Mouse (Mus musculus) forebrain, embryonic 13.5 days (tissue): ENCODE data around the gene Gm525. TPM values are rescaled to one million over a fixed set of nuclear protein-coding genes. Genes with fewer than 3 reads are reported as not detected.
"Not testable (repeated sequence)": the region's sequence is repeated elsewhere in the genome, so short reads cannot be mapped to it uniquely, and the experiment has no call there.

Experiments
- ATAC-seq: fragments of 200-750 bp; cut with Nextera tagmentation; 2 replicates; pipeline ENCODE4 v1.8.0; 2017
- H3K27ac ChIP-seq: fragments of 300-500 bp; sonication (generic); 2 replicates; pipeline ENCODE4 v1.5.1; 2015; ENCODE audit warnings: inconsistent platforms, mild to moderate bottlenecking, moderate library complexity
- H3K27me3 ChIP-seq: fragments of 300-500 bp; sonication (generic); 2 replicates; pipeline ENCODE4 v1.6.1; 2015; ENCODE audit warnings: mild to moderate bottlenecking, inconsistent platforms
- H3K36me3 ChIP-seq: fragments of 300-500 bp; sonication (generic); 2 replicates; pipeline ENCODE4 v1.6.1; 2015; ENCODE audit warnings: mild to moderate bottlenecking, inconsistent platforms; ENCODE audit not compliant: poor library complexity, severe bottlenecking
- H3K4me1 ChIP-seq: fragments of 300-500 bp; sonication (generic); 2 replicates; pipeline ENCODE4 v1.6.1; 2015; ENCODE audit warnings: inconsistent platforms
- H3K4me2 ChIP-seq: fragments of 300-500 bp; sonication (generic); 2 replicates; pipeline ENCODE4 v1.6.1; 2015; ENCODE audit warnings: inconsistent platforms, mild to moderate bottlenecking, moderate library complexity
- H3K4me3 ChIP-seq: fragments of 300-500 bp; sonication (generic); 2 replicates; pipeline ENCODE4 v1.5.1; 2015; ENCODE audit warnings: mild to moderate bottlenecking, inconsistent platforms
- H3K9ac ChIP-seq: fragments of 300-500 bp; sonication (generic); 2 replicates; pipeline ENCODE4 v1.6.1; 2015; ENCODE audit warnings: mild to moderate bottlenecking, inconsistent platforms
- H3K9me3 ChIP-seq: fragments of 300-500 bp; sonication (generic); replicated peaks from 2 replicates; pipeline ENCODE4 v1.6.1; 2016; ENCODE audit warnings: inconsistent platforms
- WGBS: fragments of 180-500 bp; shearing (Covaris S2); methylation state at CpG from one replicate; pipeline ENCODE4 v1.1.7; 2015; 5-methylcytosine and 5-hydroxymethylcytosine counted together
- polyA plus RNA-seq: library from polyadenylated mRNA; unstranded; fragments of >200 nt; fragmentation: Nextera tagmentation; extraction: Ambion mirVana; gene quantifications from 2 replicates; pipeline ENCODE4 v1.2.1, GENCODE M21; 2015

Gene Gm525
- not detected in 2 replicates for polyA plus RNA-seq

DNA sequence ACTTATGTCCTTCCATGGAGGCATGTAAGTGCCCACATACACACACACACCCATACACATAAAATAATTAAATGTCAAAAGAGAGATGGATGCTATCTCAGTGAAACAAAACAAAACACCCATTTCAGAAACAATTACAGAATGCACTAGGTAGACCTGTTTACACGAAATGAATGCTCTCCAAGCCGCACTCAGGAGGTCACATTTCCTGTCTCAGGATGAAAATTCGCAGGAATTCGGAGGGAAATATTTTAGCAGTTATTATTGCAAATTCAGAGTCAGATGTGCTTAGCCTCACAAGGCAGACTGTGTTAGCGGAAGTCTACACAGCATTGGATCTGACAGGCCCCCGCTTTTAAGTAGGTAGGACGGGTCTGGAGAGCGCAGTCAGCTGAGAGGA, at the start of gene Gm525:
Gene Gm525, plus strand, starts transcription at position 301 of the 400 bp plus-strand sequence.
- Histone ChIP-seq H3K4me3 (no peak within 1 kb of the TSS), H3K27me3 (no peaks in the 10 kb centered on the region), H3K9me3 (no peaks in the 10 kb centered on the region), H3K4me1 (no peaks in the 10 kb centered on the region), H3K4me2 (no peak within 1 kb of the TSS), H3K9ac (no peak within 1 kb of the TSS), H3K27ac (no peak within 1 kb of the TSS), H3K36me3 (no peaks in the 10 kb centered on the region)
- WGBS, result 90% methylated on average over 8 of the region's 8 CpGs
- ATAC-seq, result no peak

DNA sequence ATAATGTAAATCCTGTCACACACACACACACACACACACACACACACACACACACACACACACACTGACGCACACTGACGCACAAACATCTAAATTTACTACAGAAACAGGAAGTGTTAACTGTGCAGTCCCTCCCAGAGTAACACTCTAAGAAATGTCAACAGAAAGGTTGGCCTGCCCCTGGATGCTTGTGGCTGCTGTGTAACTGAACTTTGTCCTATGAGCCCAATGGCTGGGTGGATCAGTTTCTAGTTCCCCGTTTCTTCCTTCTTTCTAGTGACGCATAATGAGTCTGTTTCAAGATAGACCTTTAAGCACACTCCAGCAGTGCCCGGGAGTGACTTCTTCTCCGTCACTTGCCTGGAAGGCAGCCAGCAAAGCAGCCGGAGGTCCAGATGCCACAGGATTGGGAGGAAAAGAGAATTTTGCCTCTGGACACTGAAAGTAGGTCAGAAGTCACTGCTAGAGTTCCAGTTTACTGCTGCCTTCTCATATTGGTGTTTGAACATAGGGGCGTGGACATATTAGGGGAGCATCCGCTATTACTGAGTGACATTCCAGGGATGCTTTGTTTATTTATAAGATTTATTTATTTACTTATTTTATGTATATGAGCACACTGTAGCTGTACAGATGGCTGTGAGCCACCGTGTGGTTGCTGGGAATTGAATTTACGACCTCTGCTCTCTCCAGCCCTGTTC, 49.3 kb upstream of the Gm525 start:
- Histone ChIP-seq H3K4me2 (no peak overlapping the region), H3K9ac (no peak overlapping the region), H3K27ac (no peak overlapping the region), H3K27me3 (no peaks in the 10 kb centered on the region), H3K4me3 (no peak overlapping the region), H3K4me1 (no peaks in the 10 kb centered on the region), H3K9me3 (no peaks in the 10 kb centered on the region), H3K36me3 (no peaks in the 10 kb centered on the region)
- ATAC-seq, result no peak
- 71% methylated on average over 11 of the region's 11 CpGs for WGBS

- H3K4me3 ChIP-seq, result no peak overlapping the region
- no peaks in the 10 kb centered on the region for H3K9me3 ChIP-seq
- H3K36me3 ChIP-seq, result no peaks in the 10 kb centered on the region
- H3K4me1 ChIP-seq, result no peaks in the 10 kb centered on the region
- no peak for ATAC-seq
- H3K27me3 ChIP-seq, result no peaks in the 10 kb centered on the region
- H3K4me2 ChIP-seq, result no peak overlapping the region
- 78% methylated on average over 3 of the region's 3 CpGs for WGBS
- H3K9ac ChIP-seq, result no peak overlapping the region
- no peak overlapping the region for H3K27ac ChIP-seq
Observed at GRCm38 (mm10) chr11:89025603-89026002, 48.0 kb upstream of the Gm525 start.

GRCm38 (mm10) chr11:89026117-89026516, 47.5 kb upstream of the Gm525 start:
- Histone ChIP-seq H3K36me3 (no peaks in the 10 kb centered on the region), H3K4me3 (no peak overlapping the region), H3K9ac (no peak overlapping the region), H3K4me2 (no peak overlapping the region), H3K9me3 (no peaks in the 10 kb centered on the region), H3K27ac (no peak overlapping the region), H3K27me3 (no peaks in the 10 kb centered on the region), H3K4me1 (no peaks in the 10 kb centered on the region)
- ATAC-seq, result no peak
- 96% methylated on average over 3 of the region's 3 CpGs for WGBS

DNA sequence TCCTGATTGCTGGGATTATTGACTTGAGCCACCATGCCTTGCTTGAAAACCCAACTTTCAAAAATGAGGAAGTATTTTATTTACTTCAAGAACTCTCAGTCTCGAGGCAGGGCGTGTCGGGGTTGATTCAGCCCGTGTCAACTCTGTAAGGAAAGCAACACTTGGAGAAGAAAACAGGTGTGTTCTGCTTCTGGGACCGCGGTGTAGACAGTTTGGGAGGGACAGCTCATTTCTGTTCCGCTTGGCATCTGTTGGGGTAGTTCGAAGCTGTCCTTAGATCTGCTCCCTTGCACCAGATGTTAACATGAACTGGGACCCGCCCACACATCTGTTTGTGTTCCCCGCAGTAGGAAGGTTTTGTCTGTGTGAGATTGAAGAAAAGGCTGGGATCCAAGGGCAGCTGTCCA, 45.7 kb upstream of the Gm525 start:
- 84% methylated on average over 10 of the region's 10 CpGs for WGBS
- no peak overlapping the region for H3K4me2 ChIP-seq
- H3K36me3 ChIP-seq, result no peaks in the 10 kb centered on the region
- H3K9me3 ChIP-seq, result no peaks in the 10 kb centered on the region
- ATAC-seq, result no peak
- no peak overlapping the region for H3K4me3 ChIP-seq
- H3K9ac ChIP-seq, result no peak overlapping the region
- H3K27ac ChIP-seq, result no peak overlapping the region
- no peaks in the 10 kb centered on the region for H3K27me3 ChIP-seq
- no peaks in the 10 kb centered on the region for H3K4me1 ChIP-seq

- no peak for ATAC-seq
- WGBS, result 73% methylated on average over 10 of the region's 10 CpGs
- no peak overlapping the region for H3K4me3 ChIP-seq
Observed at GRCm38 (mm10) chr11:89028871-89029405, 44.7 kb upstream of the Gm525 start.

DNA sequence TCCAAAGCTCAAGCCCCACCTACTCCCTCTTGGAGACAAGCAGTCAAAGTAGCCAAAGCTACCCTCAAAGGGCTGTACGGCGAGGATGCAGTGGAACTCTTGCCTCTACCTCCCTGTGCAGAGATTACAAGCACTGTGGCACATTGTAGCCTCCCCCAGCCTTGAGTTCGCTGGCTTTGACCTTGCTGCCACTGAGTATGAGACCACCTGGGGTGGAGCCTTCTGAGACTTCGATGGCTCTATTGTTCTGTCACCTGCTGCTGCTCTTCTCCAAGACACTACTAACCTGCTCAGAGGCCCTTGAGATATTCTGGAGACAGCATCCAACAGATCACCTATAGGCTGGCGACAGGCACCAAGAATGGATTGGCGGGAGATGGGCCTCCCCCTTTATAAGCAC, 43.1 kb upstream of the Gm525 start:
- no peak overlapping the region for H3K9ac ChIP-seq
- H3K36me3 ChIP-seq, result no peaks in the 10 kb centered on the region
- no peaks in the 10 kb centered on the region for H3K4me1 ChIP-seq
- H3K4me3 ChIP-seq, result no peak overlapping the region
- WGBS, result 74% methylated on average over 6 of the region's 6 CpGs
- H3K9me3 ChIP-seq, result no peaks in the 10 kb centered on the region
- ATAC-seq, result no peak
- no peaks in the 10 kb centered on the region for H3K27me3 ChIP-seq
- H3K4me2 ChIP-seq, result no peak overlapping the region
- H3K27ac ChIP-seq, result no peak overlapping the region

More at GRCm38 (mm10) chr11:89028871-89029405, 44.7 kb upstream of the Gm525 start:
- Histone ChIP-seq H3K27me3 (no peaks in the 10 kb centered on the region), H3K4me1 (no peaks in the 10 kb centered on the region), H3K9ac (no peak overlapping the region), H3K36me3 (no peaks in the 10 kb centered on the region), H3K9me3 (no peaks in the 10 kb centered on the region), H3K4me2 (no peak overlapping the region), H3K27ac (no peak overlapping the region)

- H3K9ac ChIP-seq, result no peak overlapping the region
- ATAC-seq, result no peak
- WGBS, result 83% methylated on average over 1 of the region's 1 CpGs
- no peaks in the 10 kb centered on the region for H3K9me3 ChIP-seq
- no peaks in the 10 kb centered on the region for H3K36me3 ChIP-seq
- H3K27me3 ChIP-seq, result no peaks in the 10 kb centered on the region
- no peak overlapping the region for H3K27ac ChIP-seq
- no peak overlapping the region for H3K4me2 ChIP-seq
- H3K4me3 ChIP-seq, result no peak overlapping the region
- H3K4me1 ChIP-seq, result no peaks in the 10 kb centered on the region
Observed at GRCm38 (mm10) chr11:89031189-89031588, 42.5 kb upstream of the Gm525 start.

- H3K9me3 ChIP-seq, result no peaks in the 10 kb centered on the region
- H3K9ac ChIP-seq, result no peak overlapping the region
- peaks cover 17% of the 10 kb centered on the region for H3K36me3 ChIP-seq
- H3K4me1 ChIP-seq, result no peaks in the 10 kb centered on the region
- H3K27ac ChIP-seq, result no peak overlapping the region
- H3K27me3 ChIP-seq, result no peaks in the 10 kb centered on the region
- no peak for ATAC-seq
- H3K4me2 ChIP-seq, result no peak overlapping the region
- H3K4me3 ChIP-seq, result no peak overlapping the region
Observed at GRCm38 (mm10) chr11:89034592-89034991, 39.0 kb upstream of the Gm525 start.

DNA sequence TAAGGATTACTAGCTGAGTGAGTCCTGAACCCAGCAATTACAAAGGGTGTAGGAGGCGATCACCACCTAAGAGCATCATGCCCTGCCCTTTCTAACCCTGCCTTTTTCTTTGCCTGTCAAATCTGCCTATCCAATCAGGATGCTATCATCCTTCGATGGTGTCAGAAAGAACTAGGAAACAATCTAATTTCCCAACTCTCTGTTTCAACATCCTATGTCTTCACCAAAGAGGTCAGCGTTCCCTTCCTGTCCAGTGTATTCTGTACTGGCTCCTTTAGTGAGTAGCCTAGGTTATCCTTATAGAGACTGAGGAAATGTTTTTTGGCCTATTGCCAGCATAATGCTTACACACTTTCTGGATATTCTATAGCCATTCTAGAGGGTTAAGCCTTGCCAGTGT, 38.1 kb upstream of the Gm525 start:
- Histone ChIP-seq H3K27ac (no peak overlapping the region), H3K4me1 (no peaks in the 10 kb centered on the region), H3K9me3 (no peaks in the 10 kb centered on the region), H3K4me2 (no peak overlapping the region), H3K9ac (no peak overlapping the region), H3K4me3 (no peak overlapping the region), H3K36me3 (peaks cover 26% of the 10 kb centered on the region), H3K27me3 (no peaks in the 10 kb centered on the region)
- 88% methylated on average over 3 of the region's 3 CpGs for WGBS
- no peak for ATAC-seq

DNA sequence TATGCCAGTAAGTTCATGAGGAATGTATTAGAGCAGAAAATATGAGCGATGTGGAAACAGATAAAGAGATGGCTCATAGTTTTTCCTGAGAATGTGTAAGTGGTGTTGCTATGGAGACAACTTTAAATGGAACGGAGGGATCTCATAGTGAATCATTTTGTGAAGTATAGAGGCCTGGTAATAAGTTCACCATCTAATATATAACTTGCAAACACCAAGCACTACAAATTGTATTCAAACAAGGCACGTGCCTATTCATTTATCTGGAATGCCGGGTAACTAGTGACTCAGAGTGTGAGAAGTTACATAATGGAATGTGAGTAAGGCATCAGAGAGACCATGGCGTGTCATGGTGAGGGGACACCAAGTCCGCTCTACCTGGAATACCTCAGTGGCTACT, 35.1 kb upstream of the Gm525 start:
- no peak overlapping the region for H3K27ac ChIP-seq
- H3K4me2 ChIP-seq, result no peak overlapping the region
- ATAC-seq, result no peak
- no peaks in the 10 kb centered on the region for H3K9me3 ChIP-seq
- H3K9ac ChIP-seq, result no peak overlapping the region
- H3K4me1 ChIP-seq, result no peaks in the 10 kb centered on the region
- no peaks in the 10 kb centered on the region for H3K27me3 ChIP-seq
- H3K4me3 ChIP-seq, result no peak overlapping the region
- WGBS, result 90% methylated on average over 6 of the region's 6 CpGs
- H3K36me3 ChIP-seq, result peaks cover 54% of the 10 kb centered on the region

GRCm38 (mm10) chr11:89039325-89039724, 34.3 kb upstream of the Gm525 start:
- WGBS, result 24% methylated on average over 3 of the region's 3 CpGs
- no peak overlapping the region for H3K27ac ChIP-seq
- H3K9ac ChIP-seq, result no peak overlapping the region
- no peak overlapping the region for H3K4me2 ChIP-seq
- no peaks in the 10 kb centered on the region for H3K4me1 ChIP-seq
- no peaks in the 10 kb centered on the region for H3K27me3 ChIP-seq
- no peak for ATAC-seq
- no peak overlapping the region for H3K4me3 ChIP-seq
- H3K36me3 ChIP-seq, result peaks cover 61% of the 10 kb centered on the region
- H3K9me3 ChIP-seq, result no peaks in the 10 kb centered on the region

DNA sequence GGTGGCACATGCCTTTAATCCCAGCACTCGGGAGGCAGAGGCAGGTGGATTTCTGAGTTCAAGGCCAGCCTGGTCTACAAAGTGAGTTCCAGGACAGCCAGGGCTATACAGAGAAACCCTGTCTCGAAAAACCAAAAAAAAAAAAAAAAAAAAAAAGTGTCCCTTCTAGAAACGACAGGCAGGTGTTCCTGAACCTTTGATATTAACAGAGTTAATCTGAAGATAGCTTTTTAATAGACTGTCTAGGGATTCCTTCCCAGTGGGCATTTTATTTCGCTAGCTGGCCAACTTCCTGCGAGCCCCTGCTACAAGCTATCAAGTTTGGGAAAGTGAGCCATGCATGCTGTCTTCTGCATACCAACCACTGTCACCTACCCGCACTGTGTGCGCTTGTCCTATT, 32.6 kb upstream of the Gm525 start:
- not testable (repeated sequence) for ATAC-seq, H3K4me3 ChIP-seq, H3K27ac ChIP-seq, H3K9me3 ChIP-seq, H3K27me3 ChIP-seq, H3K4me2 ChIP-seq, H3K9ac ChIP-seq, H3K4me1 ChIP-seq
- WGBS, result 90% methylated on average over 6 of the region's 7 CpGs
- peaks cover 78% of the 10 kb centered on the region for H3K36me3 ChIP-seq
